Mouse (Mus musculus): ENCODE measurements at regions not wholly inside any gene's neighbourhood (a gene's known extent, or its start where the extent isn't known, plus 50 kb on each side); places are given as distances from the start of the nearest gene placed in this dataset.

GRCm38 (mm10) chr13:107714001-107714400 lies 330.2 kb upstream of the Smim15 start:
- TF ChIP-seq POLR2A (IDR thresholded peaks at IDR 0.05; ENCODE audit: insufficient read depth, low read depth, low read length) (no peak), CTCF (IDR thresholded peaks at IDR 0.05; ENCODE audit: insufficient read depth, low read depth, low read length) (no peak)
